In the genomic region with DNA sequence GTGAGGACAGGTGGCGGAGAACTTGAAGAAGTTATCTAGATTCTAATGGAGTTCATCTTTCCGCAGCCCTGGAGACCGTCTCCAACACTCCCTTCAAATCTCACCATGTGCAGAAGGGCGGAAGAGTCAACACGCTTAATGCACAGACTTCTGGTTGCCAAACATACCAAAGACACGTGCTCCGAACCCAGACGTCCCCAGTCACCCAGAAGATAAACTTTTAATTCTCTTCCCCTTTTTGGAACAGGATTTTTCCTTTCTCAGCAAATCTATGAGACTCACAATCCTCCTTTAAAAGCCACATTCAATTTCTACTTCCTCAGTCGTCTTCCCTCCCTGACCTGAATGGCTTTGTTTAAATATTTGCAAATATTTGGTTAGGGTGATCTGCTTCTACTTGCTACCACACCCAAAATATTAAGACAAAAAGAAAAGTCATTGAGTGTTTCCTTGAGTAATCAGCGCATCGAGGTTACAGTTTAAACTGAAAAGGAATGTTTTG, we compare ENCODE assay signal across 7 mouse cellular contexts. TPM values are rescaled to one million over a fixed set of nuclear protein-coding genes. Genes with fewer than 3 reads are reported as not detected.
DNase-seq lines count a peak whose midpoint lies in the region; ATAC-seq and TF ChIP-seq lines count a peak whose summit lies in the region.

No protein-coding gene starts in this region.

- H3K9me3 ChIP-seq in heart, postnatal 0 days (replicated peaks; ENCODE audit: control insufficient read depth, low read length): no peaks in the 10 kb centered on the region

- H3K4me1 ChIP-seq in thymus, adult 2 months (replicated peaks; ENCODE audit: control insufficient read depth, insufficient read depth, low read length): peaks cover 13% of the 10 kb centered on the region
- peaks cover 17% of the 10 kb centered on the region for H3K4me1 ChIP-seq in heart, postnatal 0 days (ENCODE audit: control insufficient read depth, insufficient read depth)

- no peaks in the 10 kb centered on the region for H3K36me3 ChIP-seq in thymus, adult 2 months (ENCODE audit: control insufficient read depth, insufficient read depth, low read length)
- no peaks in the 10 kb centered on the region for H3K36me3 ChIP-seq in heart, postnatal 0 days (replicated peaks; ENCODE audit: control insufficient read depth, insufficient read depth, low read length)

- no peak for DNase-seq in thymus, adult 2 months
- no peak for DNase-seq in thymus, postnatal 10 days (ENCODE audit: low spot score in 2 of 2)
- no peak for DNase-seq in heart, postnatal 0 days (ENCODE audit: low spot score)
- peak; percentile 20 for DNase-seq in lung, postnatal 25 days (ENCODE audit: low spot score)
- no peak for DNase-seq in urinary bladder, postnatal 4 days (ENCODE audit: low spot score in 2 of 2)
- no peak for DNase-seq in urinary bladder, adult 18-20 months (ENCODE audit: low spot score in 2 of 2)
- no peak for DNase-seq in right cerebral cortex, adult 18-20 months

- peak overlapping the region; percentile 99 for H3K4me2 ChIP-seq in heart, postnatal 0 days (ENCODE audit: low read depth, low read length)

- TF ChIP-seq CTCF in thymus, adult 2 months (IDR thresholded peaks at IDR 0.05; ENCODE audit: borderline replicate concordance, control insufficient read depth, extremely low read depth, insufficient read depth, low read length, poor library complexity): no peak
- no peak for TF ChIP-seq CTCF in heart, postnatal 0 days (IDR thresholded peaks at IDR 0.05; ENCODE audit: low read depth)

- ATAC-seq in heart, postnatal 0 days (ENCODE audit: insufficient read depth, low read depth): no peak

- H3K9ac ChIP-seq in heart, postnatal 0 days (replicated peaks; ENCODE audit: low read depth, low read length): peak overlapping the region; percentile 67

- no peaks in the 10 kb centered on the region for H3K27me3 ChIP-seq in thymus, adult 2 months (ENCODE audit: control insufficient read depth, insufficient read depth, low read length)
- H3K27me3 ChIP-seq in heart, postnatal 0 days (ENCODE audit: control insufficient read depth, insufficient read depth, low read length): no peaks in the 10 kb centered on the region

- peak overlapping the region; percentile 55 for H3K4me3 ChIP-seq in thymus, adult 2 months (ENCODE audit: control insufficient read depth, insufficient read depth, low read length)
- peak overlapping the region; percentile 89 for H3K4me3 ChIP-seq in heart, postnatal 0 days (ENCODE audit: low read depth, low read length)

- no peak for TF ChIP-seq POLR2A in thymus, adult 2 months (IDR thresholded peaks at IDR 0.05; ENCODE audit: control insufficient read depth, extremely low read depth, insufficient read depth, low read length, poor library complexity)

- no peak for TF ChIP-seq EP300 in heart, postnatal 0 days (IDR thresholded peaks at IDR 0.05; ENCODE audit: low read depth)

- 22% methylated on average over 11 of the region's 11 CpGs for WGBS in thymus, adult 2 months
- 27% methylated on average over 11 of the region's 11 CpGs for WGBS in heart, postnatal 0 days

- no peak overlapping the region for H3K27ac ChIP-seq in thymus, adult 2 months (ENCODE audit: control insufficient read depth, insufficient read depth, low read length)
- peak overlapping the region; percentile 76 for H3K27ac ChIP-seq in heart, postnatal 0 days (ENCODE audit: low read depth)

RNA-seq across cellular contexts. Expression of gene Znrf3, which starts 0.9 kb away (rescaled TPM):
- polyA plus RNA-seq in thymus, adult 2 months (2012; rRNA removed): 17.3 and 22.4 TPM in 2 replicates
- total RNA-seq in heart, postnatal 0 days (2014; rRNA removed; ENCODE audit: low replicate concordance): 7.0 and 14.4 TPM in 2 replicates
- 5.7 and 6.4 TPM in 2 replicates for polyA plus RNA-seq in heart, postnatal 0 days (2015; fragmentation: Nextera tagmentation; extraction: Ambion mirVana)
